Mouse (Mus musculus) liver, adult 2 months (tissue): ENCODE measurements around the gene Abi1. TPM values are rescaled to one million over a fixed set of nuclear protein-coding genes. Genes with fewer than 3 reads are reported as not detected.

Experiments used
- DNase-seq: peaks from one replicate; pipeline ENCODE4 v3.0.0-alpha.2; 2011; ENCODE audit warnings: low read depth, low spot score; ENCODE audit errors: extremely low read depth
- H3K27ac ChIP-seq: fragments of 200-500 bp; replicated peaks from 2 replicates; pipeline ENCODE4 v1.5.1; 2012; ENCODE audit warnings: low read depth, mild to moderate bottlenecking, control low read depth, inconsistent platforms, low read length; ENCODE audit not compliant: insufficient read depth
- H3K27me3 ChIP-seq: fragments of 200-500 bp; 2 replicates; pipeline ENCODE4 v1.6.1; 2012; ENCODE audit warnings: mild to moderate bottlenecking, moderate library complexity, low read length, inconsistent platforms; ENCODE audit not compliant: control insufficient read depth, insufficient read depth
- H3K36me3 ChIP-seq: fragments of 200-500 bp; 2 replicates; pipeline ENCODE4 v1.6.1; 2012; ENCODE audit warnings: low read length, inconsistent platforms; ENCODE audit not compliant: control insufficient read depth, insufficient read depth
- H3K4me1 ChIP-seq: fragments of 200-500 bp; 2 replicates; pipeline ENCODE4 v1.6.1; 2011; ENCODE audit warnings: low read length; ENCODE audit not compliant: control insufficient read depth, insufficient read depth
- H3K4me3 ChIP-seq: fragments of 200-500 bp; 2 replicates; pipeline ENCODE4 v1.5.1; 2011; ENCODE audit warnings: low read depth, mild to moderate bottlenecking, control low read depth, low read length, moderate library complexity; ENCODE audit not compliant: insufficient read depth
- H3K79me2 ChIP-seq: fragments of 200-500 bp; 2 replicates; pipeline ENCODE4 v1.6.1; 2012; ENCODE audit warnings: inconsistent platforms, mild to moderate bottlenecking, low read length, moderate library complexity; ENCODE audit not compliant: control insufficient read depth, insufficient read depth
- H3K9ac ChIP-seq: fragments of 200-500 bp; 2 replicates; pipeline ENCODE4 v1.6.1; 2012; ENCODE audit warnings: low read depth, mild to moderate bottlenecking, control low read depth, inconsistent platforms, low read length
- CTCF ChIP-seq: fragments of 200-500 bp; IDR thresholded peaks from 2 replicates; pipeline ENCODE4 v1.5.1; 2011; ENCODE audit warnings: low read depth, low read length, control low read depth
- POLR2A ChIP-seq: fragments of 200-500 bp; IDR thresholded peaks from 2 replicates; pipeline ENCODE4 v1.6.1; 2011; ENCODE audit warnings: low read length, control low read depth; ENCODE audit not compliant: insufficient read depth; ENCODE audit errors: extremely low read depth
- WGBS: fragments of 180-500 bp; shearing (Covaris S2); methylation state at CpG from one replicate; pipeline ENCODE4 v1.1.7; 2018; 5-methylcytosine and 5-hydroxymethylcytosine counted together
- polyA plus RNA-seq: library from polyadenylated mRNA; depleted of rRNA; stranded (reverse); fragments of >200 nt; gene quantifications from 2 replicates; pipeline ENCODE4 v1.2.3, GENCODE M21; 2012; rRNA removed
- total RNA-seq: library from RNA; depleted of rRNA; stranded (reverse); fragments of >200 nt; gene quantifications from 2 replicates; pipeline ENCODE4 v1.2.3, GENCODE M21; 2014; rRNA removed

Gene Abi1
- total and polyA plus RNA-seq, 2 experiments: 35.6 to 53.9 TPM

DNA sequence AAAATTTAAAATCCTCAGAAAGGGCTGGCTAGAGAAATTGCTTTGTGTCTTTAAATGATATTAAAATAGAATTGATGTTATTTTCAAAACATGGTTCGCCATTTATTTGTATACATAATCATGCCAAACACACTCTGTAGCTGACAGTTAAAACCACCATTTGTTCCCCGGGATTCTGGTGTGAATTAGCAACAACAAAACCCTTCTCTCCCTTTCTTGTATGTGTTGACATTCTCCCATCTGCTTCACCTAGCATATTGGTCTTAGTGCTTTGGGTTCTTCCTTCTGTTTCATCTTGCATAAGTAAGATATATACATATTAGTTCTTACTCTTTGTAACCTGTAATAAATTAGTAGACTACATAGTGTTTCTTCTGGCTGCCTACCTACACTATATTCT, 121.4 kb downstream of the Abi1 start:
- H3K27ac ChIP-seq: no peak overlapping the region
- H3K9ac ChIP-seq: no peak overlapping the region
- no peak for DNase-seq
- H3K4me1 ChIP-seq: no peaks in the 10 kb centered on the region
- H3K36me3 ChIP-seq: peaks cover 17% of the 10 kb centered on the region
- TF ChIP-seq CTCF (no peak), POLR2A (no peak)
- no peaks in the 10 kb centered on the region for H3K79me2 ChIP-seq
- H3K27me3 ChIP-seq: no peaks in the 10 kb centered on the region
- 96% methylated on average over 2 of the region's 2 CpGs for WGBS
- H3K4me3 ChIP-seq: no peak overlapping the region

DNA sequence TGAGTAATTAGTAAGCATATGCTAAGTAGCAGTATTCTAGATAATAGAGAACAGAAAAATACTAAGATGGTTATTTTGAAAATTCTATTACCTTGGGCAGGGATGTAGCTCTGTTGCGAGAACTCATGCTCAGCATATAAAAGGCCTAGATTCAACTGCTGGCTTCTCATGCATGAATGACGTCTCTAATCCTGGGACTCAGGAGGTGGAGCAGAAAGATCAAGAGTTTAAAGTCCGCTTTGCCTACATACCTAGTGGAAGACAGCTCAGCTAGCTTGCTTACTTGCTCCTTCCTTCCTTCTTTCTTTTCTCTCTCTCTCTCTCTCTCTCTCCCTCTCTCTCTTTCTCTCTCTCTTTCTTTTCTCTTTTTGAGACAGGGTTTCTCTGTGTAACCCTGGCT, 125.6 kb downstream of the Abi1 start:
- H3K79me2 ChIP-seq: no peaks in the 10 kb centered on the region
- no peak overlapping the region for H3K4me3 ChIP-seq
- peaks cover 21% of the 10 kb centered on the region for H3K36me3 ChIP-seq
- TF ChIP-seq CTCF: no peak
- TF ChIP-seq POLR2A: no peak
- WGBS: 82% methylated on average over 3 of the region's 3 CpGs
- H3K27ac ChIP-seq: no peak overlapping the region
- H3K27me3 ChIP-seq: no peaks in the 10 kb centered on the region
- no peak overlapping the region for H3K9ac ChIP-seq
- H3K4me1 ChIP-seq: no peaks in the 10 kb centered on the region
- no peak for DNase-seq

DNA sequence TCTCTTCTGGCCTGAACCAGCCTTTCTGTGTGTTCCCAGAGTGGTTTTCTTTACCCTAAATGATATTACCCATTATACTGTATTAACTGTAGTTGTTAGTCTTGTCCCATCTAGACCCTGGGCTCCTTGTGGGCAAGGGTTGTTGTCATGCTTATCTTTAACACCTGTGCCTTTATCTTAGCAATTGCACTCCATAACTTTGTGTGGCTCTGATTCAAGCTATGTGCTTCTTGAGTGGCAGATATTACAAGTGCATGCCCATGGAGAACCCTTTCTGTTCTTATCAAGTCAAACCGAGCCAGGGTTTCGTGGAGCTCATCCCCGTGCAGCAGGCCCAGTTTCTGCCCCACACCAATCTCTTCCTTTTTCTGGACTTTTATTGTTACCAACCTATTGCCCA, 136.1 kb downstream of the Abi1 start:
- Histone ChIP-seq H3K79me2 (no peaks in the 10 kb centered on the region), H3K27me3 (no peaks in the 10 kb centered on the region), H3K4me1 (no peaks in the 10 kb centered on the region), H3K36me3 (peaks cover 15% of the 10 kb centered on the region), H3K4me3 (no peak overlapping the region), H3K9ac (no peak overlapping the region), H3K27ac (no peak overlapping the region)
- TF ChIP-seq CTCF (no peak), POLR2A (no peak)
- no peak for DNase-seq
- over 99% methylated on average over 3 of the region's 3 CpGs for WGBS

DNA sequence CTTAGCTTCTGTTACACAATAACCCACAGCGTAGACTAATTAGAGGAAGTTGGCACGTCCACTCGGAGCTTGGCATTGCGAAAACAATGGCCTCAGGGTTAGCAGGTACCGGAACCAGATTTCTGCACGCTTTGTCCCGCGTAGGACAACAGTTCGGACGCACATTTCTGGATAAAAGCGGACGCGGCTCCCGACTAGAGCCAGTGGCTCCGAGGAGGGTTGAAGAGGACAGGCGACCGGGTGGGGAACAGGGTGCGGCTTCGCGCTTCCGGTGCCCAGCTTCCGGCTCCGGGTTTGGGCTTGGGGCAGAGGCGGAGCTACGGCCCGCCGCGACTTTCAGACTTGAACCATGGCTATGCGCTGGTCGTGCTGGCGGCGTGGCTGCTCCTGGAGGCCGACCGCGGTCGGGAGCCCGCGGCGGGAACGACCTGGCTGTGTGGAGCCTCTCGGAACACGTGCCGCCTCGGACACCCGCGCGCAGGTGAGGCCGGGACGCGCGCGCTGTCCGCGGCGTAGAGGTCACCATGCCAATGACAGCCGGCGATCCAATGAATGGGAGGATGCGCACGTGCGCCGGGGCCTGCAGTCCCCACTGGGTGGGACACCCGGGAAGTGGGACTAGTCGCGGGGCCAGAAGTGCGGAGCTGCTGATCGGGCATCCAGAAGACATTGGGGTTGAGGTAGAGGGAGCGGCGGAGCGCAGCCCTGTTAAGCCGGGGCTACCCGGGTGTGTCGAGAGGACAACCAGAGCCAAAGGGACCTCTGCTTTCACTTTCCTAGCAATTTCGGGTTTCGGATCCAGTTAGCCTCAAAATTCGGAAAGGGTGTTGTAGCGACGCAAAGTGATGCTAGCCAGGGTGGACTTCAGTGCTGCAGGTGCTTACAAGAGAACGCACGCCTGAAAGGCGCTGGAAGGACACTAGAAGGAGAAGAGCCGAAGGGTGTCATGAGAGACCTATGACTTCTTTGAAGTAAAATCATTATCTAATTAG, 144.5 kb downstream of the Abi1 start, which contains the start of gene Pdss1:
Pdss1 (plus strand) TSS at position 241 of the 992 bp plus-strand sequence.
- TF ChIP-seq POLR2A: peak; percentile 57
- no peak for TF ChIP-seq CTCF
- Histone ChIP-seq H3K4me3 (peak within 1 kb of the TSS; percentile 91), H3K79me2 (no peaks in the 10 kb centered on the region), H3K27ac (peak within 1 kb of the TSS; percentile 77), H3K4me1 (peaks cover 2% of the 10 kb centered on the region; the same call in 1 of the 2 replicates), H3K36me3 (no peaks in the 10 kb centered on the region), H3K9ac (peak within 1 kb of the TSS; percentile 85), H3K27me3 (no peaks in the 10 kb centered on the region)
- peak; percentile 95 for DNase-seq
- WGBS: under 1% methylated on average over 81 of the region's 81 CpGs

DNA sequence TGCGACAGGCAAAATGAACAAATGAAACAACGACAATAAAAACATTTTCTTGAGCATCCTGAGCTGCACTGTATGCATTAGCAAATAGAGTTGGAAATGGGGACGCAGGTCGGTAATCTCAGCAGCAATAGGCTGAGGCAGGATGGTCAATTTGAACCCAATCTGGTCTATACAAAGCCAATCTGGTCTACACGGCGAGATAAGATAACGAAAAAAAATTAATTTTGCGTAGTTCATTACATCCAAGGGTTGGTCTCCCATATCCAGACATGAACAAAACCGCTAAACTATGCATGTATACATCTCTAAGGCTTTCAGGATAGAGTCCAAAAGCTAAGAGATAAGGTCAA, 145.1 kb downstream of the Abi1 start:
- H3K36me3 ChIP-seq: no peaks in the 10 kb centered on the region
- H3K4me3 ChIP-seq: peak overlapping the region; percentile 91
- no peak for TF ChIP-seq POLR2A
- WGBS: 14% methylated on average over 9 of the region's 9 CpGs
- peaks cover 2% of the 10 kb centered on the region; the same call in 1 of the 2 replicates for H3K4me1 ChIP-seq
- no peak for DNase-seq
- H3K27ac ChIP-seq: peak overlapping the region; percentile 77
- H3K27me3 ChIP-seq: no peaks in the 10 kb centered on the region
- no peaks in the 10 kb centered on the region for H3K79me2 ChIP-seq
- H3K9ac ChIP-seq: no peak overlapping the region

Other genes starting within 250 kb of the Abi1 start
- 4.7 and 4.9 TPM in 2 replicates for gene Pdss1, start 144.7 kb downstream of the Abi1 start, total RNA-seq
- gene Pdss1, start 144.7 kb downstream of the Abi1 start, polyA plus RNA-seq: 2.7 and 3.1 TPM in 2 replicates
- 168 and 189 TPM in 2 replicates for gene Acbd5, start 27.9 kb upstream of the Abi1 start, total RNA-seq
- gene Acbd5, start 27.9 kb upstream of the Abi1 start, polyA plus RNA-seq: 23.2 and 24.2 TPM in 2 replicates
- gene Mastl, start 115.8 kb upstream of the Abi1 start, total RNA-seq: 0.28 and 0.60 TPM in 2 replicates
- 0.07 and 0.09 TPM in 2 replicates for gene Mastl, start 115.8 kb upstream of the Abi1 start, polyA plus RNA-seq
- 71.4 and 90.2 TPM in 2 replicates for gene Yme1l1, start 116.1 kb upstream of the Abi1 start, total RNA-seq
- gene Yme1l1, start 116.1 kb upstream of the Abi1 start, polyA plus RNA-seq: 4.1 and 6.2 TPM in 2 replicates
- gene 4931423N10Rik, start 167.2 kb upstream of the Abi1 start, total RNA-seq: not detected in 2 replicates
- not detected in 2 replicates for gene 4931423N10Rik, start 167.2 kb upstream of the Abi1 start, polyA plus RNA-seq